Mouse (Mus musculus) thymus, adult 18-20 months (tissue): Measurements from ENCODE around the gene Rasgef1b.
A peak's percentile ranks its signal among the peaks of the same experiment; 100 is the strongest.

Experiments used
- DNase-seq, 2 experiments: peaks; one replicate each; pipeline ENCODE4 v3.0.0; 2022; ENCODE audit warnings: mixed read lengths in 2 of 2

Gene Rasgef1b

DNA sequence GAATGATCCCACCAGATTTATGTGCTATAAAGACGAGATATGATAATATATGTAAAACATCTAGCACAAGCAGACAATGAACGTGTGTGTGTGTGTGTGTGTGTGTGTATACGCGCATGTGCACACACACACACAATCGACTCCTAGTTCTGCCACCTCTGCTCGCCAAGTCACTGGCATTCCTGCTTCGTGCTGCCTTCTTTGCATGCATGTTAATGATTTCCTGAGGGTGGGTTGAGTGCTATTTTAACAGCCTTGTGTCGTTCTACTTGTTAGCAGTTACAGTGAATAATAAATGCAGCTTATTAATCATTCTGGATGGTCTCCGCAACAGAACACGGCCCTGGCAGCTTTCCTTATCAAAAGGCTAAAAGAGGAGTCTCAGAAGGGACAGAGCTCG lies 129.5 kb downstream of the Rasgef1b start:
- DNase-seq: no peak

DNA sequence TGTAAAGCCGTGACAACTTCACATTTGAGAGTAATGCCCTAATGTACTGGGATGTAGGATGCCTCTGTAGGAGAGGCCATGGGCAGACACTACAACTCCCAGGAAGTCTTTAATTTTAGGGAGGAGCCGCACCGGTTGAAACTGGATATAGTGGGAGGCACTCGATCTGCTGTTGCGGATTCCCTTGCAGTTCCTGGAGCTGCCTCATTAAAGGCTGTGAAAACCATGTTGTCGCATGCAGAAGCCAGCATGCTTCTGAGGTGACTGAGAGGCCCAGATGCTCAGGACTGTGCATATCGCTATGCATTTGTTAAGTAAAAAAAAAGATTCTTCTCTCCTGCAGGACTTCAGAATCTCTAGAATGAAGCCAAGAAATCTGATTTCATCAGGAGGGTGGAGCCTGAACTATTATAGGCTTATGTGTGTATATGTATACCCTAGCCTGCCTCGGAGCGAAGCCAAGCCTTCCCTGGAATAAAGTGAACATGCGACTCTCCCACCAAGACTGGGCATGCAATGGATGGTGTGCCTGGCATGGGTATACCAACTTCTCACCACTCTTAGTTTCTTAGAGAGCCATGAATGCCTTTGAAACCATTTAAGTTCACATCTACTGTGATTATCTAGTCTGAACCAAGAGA lies 130.3 kb downstream of the Rasgef1b start:
- no peak for DNase-seq

DNA sequence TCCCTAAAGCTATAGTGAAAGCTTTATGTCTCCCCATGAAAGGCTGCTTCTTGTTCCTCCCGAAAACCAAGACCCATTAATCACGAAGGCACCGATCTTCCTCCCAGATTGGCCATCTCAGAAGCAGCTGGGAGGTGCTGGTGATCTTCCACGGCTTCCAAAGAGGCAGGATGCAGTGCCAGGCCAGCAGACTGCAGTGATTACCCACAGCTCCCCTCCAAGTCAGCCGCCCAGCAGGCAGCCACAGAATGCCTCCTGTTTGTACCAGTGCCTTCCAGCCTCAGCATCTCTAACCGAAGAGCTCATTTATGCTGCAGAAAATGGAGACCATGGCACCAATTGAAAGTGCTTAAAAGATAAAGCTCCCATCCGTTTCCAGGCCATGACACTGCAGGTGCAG lies 131.2 kb downstream of the Rasgef1b start:
- no peak for DNase-seq

DNA sequence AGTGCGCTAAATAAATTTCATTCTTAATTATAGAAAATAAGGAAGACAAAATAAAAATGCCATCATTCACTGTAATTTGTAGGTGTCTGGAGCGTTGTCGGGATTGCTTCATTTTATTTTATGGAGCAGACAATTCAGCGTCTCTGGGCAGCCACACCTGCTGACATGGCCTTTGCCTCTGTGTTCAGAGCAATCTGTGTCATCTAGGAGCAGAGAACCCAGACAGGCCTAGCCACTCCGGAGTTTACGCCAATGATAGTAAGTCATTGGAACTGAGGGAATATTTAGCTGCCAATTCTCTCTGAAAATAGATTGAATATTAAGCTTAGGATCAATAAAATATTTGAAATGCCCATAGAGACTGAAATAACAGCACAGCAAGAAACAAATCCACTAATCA lies 137.5 kb downstream of the Rasgef1b start:
- no peak for DNase-seq

DNA sequence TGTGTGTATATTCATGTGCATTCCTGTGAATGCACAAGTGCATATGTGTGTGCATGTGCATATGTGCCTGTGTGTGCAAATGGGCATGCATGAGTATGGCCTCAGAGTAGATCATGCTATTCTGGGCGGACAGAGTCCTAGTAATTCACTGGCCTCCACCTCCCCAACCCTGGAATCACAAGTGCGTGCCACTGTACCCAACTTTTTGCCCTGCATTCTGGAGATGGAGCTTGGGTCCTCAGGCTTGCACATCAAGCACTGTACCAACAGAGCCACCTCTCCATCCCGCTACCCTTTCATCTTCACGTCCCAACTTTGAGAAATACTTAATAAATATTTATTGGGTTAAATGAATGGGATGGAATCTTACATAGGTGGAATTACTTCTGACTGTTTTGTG lies 138.3 kb downstream of the Rasgef1b start:
- no peak for DNase-seq

DNA sequence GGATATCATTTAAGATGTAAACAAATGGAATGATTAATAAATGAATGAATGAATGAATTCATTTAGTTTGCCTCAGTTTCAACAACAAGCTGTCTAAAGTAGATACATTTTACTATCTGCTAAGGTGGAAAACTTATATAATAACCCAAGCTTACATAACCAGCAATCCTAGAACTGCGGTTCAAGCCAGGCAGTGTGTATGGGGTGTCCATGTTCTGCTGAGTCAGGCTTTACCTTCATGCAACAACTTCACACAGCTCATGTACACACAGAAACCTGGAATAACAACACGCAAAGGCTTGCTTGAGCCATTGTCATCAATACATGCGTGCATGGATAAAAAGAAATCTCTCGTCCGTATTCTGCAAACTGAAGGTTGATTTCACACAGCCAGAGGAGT lies 140.9 kb downstream of the Rasgef1b start:
- no peak for DNase-seq

DNA sequence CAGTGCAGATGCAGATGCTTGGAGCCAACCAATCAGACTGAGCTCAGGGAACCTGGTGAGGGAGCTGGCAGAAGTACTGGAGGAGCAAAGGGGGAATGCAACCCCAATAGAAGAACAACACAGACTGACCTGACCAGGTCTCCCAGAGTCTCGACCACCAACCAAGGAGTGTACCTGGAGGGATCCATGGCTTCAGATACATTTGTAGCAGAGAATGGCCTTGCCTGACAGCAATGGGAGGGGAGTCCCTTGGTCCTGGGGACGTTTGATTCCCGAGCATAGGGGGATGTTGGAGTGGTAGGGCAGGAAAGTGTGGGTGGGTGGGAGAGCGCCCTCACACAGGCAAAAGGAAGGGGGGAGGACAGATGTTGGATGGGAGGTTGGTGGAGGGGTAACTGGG lies 141.3 kb downstream of the Rasgef1b start:
- no peak for DNase-seq

DNA sequence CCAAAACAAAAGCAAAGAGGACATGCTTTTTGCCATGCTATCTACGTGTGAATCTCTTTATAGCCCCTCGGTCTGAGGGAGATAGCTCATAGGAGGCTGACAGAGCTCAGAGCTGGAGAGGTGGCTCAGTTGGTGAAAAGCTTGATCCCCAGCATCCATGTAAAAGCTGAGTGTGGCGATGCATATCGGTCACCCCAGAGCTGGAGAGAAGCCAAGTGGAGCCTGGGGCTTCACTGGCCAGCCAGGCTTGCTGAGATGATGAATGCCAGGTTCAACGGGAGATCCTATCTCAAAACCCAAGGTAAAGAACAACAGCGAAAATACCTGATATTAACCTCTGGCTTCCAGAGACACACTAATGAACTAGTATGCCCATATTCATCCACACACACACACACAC lies 142.6 kb downstream of the Rasgef1b start:
- no peak for DNase-seq

DNA sequence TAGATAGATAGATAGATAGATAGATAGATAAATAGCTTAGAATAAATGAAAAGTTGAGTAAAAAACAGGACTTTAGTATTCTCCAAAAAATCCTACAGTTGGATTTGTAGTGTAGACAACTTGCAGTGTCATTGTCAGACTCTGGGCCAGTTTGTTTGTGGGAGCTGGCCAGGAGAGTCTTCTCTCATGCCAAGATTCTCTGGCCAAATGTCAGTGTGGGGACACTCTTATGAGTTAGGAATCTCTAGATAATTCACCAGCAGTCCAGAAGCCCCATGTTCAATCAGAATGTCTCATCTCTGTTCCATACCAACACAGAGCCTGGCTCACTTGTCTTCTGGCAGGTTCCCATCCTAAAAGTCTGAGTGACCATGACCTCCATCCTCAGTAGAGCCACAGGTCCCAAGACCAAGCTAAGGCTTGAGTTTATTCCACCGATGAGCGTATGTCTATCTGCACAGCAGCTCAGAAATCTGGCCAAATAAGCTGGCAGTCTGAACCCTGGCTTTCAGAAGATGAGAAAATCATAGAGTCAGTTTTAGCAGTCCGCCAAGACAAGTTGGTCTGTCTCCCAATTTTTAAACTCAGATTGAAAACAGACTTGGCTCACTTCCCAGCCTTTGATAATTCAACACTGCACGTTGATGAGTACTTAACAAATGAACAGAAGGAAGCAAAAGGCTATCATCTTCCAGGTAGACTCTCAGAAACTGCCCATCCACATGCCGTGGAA lies 143.5 kb downstream of the Rasgef1b start:
- no peak for DNase-seq

DNA sequence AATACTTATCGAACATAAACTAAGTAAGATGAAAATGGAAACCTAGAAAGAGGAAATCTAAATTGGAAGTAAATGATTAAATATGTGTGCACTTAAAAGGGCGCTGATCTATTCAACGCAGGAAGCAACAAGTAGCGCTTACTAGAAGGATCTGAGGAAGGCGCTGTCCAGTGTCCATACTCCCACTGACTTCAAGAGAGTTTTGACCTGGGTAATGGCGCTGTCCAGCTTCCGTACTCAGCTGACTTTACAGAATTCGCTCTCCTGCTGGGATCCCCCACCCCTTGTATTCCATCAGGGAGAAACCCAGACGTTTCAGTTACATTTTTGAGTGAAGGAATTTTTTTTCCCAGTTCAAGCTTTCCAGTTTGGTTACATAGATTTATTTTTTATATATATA lies 144.6 kb downstream of the Rasgef1b start:
- no peak for DNase-seq

DNA sequence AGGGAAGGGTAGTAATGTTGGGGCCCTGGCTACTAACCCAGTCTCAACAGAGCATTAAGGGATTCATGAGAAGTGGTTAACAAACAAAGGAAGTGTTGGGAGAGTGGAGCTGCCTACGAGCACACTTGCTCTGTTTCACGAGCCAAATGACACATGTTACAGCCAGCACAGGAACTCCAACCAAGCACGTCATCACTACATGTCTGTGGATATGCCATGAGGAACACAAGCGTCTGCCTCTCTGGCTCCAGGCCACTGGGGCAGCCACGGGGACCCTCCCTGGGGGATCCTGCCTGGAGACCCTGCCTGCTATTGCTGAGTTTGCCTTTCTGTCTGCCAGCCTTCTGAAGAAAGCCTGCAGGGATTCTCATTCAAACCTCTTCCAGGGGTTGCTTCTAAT lies 146.8 kb downstream of the Rasgef1b start:
- DNase-seq: no peak

DNA sequence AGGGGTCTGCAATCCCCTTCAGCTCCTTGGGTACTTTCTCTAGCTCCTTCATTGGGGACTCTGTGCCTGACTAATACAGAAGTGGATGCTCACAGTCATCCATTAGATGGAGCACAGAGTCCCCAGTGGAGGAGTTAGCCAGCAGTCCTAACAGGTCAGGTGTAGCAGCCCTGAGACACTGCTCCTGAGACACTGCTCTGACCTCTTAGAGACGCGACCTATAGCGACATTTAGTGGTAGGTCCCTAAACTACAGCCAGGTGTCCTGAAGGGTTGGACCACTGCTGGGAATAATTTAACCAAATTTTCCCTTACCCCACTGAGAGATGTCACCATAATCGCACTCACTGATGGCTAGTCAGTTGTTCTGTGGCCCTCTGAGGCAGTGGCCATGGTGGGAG lies 150.2 kb downstream of the Rasgef1b start:
- peak in 1 of 2 experiments; percentile 3 for DNase-seq

DNA sequence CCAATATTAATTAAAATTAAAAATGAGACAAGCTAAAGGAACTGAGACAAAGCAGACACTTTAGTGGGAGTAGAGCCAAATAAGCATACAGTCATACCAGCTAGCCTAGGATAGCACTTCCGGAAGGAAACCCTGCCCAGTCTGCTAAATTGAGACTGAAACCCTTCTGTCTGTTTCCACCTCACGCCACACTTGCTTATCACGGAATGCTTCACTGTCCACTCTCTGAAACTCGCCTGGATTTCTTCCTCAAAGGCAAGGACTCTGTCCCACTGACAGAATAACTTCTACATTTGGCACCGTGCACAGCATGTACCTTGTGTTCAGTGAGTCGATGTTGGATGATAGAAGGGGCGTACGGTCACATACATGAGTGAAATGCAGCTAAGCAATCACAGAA lies 153.0 kb downstream of the Rasgef1b start:
- DNase-seq: no peak

DNA sequence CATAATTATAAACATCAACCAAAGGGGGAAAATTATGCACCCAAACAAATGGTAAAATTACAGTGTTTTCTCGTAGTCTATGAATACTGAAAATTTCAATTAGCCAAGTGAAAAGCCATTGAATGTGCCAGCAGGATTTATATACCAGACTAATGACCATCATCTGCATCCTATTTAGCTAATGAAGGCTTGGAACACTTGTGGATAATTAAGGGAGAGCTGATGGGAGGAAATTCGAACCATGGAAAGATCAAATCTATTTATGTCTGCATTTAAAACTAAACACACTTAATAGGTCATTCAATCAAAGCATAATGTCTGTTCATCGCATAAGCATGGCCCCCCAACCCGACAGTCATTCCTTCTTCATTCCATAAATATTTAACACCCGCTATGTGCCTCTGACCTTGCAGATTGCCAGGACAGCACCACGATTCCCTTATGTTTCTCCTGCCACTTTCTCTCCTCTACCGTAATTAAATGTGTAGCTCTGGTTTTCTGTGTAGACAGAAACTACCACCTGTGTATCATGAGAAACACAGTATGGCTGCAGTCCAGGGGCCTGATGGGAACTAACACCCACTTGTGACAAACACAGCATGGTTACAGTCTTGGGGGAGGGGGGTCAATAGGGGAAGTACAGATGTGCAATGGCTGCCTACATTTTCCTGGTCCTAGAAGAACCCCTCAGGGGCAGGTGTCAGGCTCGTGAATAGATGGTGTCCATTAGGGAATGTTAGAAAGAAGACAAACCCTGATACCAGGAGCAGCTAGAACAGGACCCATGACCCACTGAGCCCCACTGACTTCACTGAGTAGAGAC lies 164.2 kb downstream of the Rasgef1b start:
- DNase-seq: no peak

DNA sequence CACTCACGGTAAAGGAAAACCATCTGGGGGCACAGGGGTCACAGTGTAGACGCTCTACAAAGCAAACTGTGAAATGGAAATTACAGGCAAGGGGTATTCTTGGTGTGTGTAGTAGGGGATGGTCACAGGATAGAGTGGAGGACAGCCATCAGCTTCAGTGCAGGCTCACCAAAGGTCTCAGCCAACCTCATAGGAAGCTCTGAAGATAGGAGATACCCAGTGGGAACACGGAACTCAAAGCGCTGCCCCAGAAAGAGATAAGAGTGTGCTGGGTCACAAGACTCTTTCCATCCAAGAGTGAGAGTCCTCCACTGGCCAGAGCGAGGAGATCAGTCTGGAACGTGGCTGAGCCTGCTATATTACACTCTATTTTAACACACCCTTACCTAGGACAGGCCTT lies 166.8 kb downstream of the Rasgef1b start:
- no peak for DNase-seq

DNA sequence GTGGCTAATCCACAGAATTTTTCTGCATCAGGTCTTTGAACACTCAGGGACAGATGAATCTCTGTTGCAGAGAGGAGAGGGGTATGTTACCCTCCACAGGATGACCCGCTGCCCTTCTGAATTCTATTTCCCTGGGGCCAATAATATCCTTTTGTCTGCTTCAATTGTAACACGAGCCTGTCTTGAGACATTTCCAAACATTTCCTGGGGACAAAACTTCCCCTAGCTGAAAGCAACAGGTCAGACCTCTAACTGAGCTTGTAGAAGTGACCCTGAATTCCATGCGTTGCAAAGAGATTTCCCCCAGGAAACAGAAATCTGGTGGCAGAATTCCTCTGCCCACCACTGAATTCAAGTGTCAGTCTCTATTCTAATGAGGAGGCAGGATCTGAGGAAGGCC lies 169.1 kb downstream of the Rasgef1b start:
- DNase-seq: no peak

DNA sequence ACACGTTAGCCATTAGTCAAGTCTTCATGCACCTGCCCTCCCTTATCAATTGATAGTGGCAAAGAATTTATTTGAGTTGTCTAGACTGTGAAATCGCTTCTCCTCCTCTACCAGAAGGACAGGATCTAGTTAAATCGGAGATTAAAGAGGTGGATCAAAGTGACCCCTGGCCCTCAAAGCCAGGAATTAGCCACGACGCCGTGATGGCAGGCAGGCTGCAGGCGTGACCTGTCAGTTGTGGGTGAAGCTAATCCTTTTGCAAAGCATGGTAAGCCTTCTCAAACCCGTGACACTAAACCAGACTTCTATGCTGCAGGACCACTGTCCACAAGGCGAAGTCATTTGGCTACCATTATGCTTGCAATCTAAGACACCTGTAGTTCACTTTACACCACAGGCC lies 170.6 kb downstream of the Rasgef1b start:
- DNase-seq: no peak

DNA sequence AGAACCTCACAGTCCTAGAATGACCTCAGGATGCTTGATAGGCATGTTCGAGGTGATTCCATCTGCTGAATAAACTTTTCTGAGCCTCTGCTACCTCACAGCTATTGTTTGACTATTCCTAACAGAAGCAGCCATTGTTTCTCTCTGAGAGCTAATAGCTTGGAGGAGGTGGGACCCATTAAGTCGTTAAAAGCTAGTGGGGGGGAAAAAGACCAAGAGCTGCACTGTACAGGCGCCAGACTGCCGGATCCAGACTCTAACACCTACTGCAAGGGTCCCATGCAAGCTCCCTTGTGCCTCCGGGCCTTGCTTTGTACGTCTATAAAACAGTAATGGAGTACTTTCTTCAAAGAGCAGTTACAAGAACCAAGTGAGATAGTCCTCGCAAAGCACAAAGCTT lies 176.2 kb downstream of the Rasgef1b start:
- no peak for DNase-seq

DNA sequence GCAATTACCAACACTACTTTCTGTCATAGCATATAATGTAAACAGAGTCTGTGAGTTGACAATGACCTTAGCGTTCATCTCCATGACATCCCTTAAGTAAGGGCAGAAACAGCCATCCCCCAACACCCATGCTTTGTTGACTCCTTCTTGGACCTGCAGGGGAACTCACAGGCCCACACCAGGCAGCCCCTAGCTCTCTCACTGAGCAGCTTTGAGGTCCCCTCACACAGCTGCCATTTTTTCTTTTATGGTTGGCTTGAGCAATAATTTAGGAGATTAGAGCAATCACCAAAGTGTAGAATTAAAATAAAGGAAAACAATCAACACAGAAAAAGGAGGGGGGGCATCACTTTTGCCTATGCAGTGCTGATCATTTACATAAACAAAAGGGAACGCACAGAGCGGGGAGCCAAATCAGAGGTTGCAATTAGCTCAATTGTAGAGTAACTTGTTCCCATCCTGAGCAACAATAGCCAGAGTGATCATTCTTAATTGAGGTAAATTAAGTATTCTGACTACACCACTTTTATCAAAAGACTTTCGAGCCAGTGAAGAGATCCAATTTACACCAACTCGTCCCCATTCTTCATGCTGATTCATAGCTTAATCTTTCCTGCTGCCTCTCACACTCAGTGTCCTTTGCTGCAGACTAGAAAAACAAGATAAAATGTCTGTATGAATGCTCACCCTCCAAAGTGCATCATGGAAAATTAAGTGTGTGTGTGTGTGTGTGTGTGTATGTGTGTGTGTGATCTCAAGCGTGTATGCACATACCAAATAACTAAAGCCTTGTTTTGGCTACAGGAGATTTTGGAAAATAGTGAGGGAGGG lies 184.0 kb downstream of the Rasgef1b start:
- DNase-seq: no peak

DNA sequence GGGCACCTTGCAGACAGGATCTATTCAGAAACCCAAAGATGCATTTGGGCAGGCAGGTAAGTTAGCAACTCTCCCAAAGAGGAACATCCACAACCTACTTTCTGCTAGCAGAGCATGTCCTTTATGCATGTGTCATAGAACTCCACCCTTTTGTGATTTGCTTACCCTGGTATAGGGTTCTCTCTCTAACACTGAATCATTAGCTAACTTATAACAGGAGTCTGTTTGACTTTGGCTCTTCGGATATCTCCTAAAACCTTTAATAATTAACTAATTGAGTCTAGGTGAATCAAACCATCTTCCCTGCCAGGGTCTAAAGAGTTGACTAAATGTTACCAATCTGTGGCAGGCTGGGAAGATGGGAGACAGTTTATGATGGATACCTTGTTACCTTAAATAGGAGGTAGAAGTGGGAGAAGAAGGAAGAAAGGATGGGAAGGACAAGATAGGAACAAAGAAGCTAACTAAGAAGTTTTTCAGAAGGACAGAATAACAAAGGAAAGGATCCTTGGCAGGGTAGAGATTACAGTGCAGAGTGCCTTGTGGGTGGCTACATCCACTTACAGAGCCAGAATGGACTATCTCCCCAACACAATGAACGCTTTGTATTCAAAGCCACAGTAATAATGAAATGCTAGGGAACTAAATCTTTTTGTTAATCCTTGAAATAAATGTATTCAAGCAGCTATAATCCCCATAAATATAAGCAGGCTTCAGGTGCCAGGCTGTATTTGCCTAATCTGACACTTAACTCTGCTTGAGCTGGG lies 186.7 kb downstream of the Rasgef1b start:
- no peak for DNase-seq

DNA sequence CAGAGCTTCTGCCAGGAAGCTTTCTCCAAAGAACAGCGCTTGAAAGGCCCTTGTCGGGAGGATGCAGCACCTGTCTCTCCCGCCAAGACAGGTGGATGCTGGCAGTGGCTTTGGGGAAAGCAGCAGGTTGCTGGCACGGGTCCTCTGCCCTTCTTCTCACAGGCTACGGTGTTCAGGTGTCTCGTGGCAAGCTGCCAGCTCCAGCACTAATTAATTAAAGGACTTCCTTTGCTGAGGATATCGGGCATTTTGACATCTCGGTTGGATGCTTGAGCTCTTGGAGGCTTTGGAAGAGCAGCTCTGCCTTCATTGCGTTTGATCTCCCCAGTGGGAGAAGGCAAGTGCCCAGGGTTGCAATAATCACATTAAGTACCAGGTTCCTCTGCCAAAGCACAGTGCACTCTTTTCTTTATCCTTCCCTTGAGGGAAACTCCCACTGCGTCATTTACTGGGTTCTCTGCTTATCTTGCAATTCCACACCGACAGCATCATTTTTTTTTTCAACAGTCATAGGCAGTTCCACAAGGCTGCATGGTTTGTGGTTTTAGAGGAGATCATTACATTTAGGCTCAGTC lies 187.5 kb downstream of the Rasgef1b start:
- no peak for DNase-seq

DNA sequence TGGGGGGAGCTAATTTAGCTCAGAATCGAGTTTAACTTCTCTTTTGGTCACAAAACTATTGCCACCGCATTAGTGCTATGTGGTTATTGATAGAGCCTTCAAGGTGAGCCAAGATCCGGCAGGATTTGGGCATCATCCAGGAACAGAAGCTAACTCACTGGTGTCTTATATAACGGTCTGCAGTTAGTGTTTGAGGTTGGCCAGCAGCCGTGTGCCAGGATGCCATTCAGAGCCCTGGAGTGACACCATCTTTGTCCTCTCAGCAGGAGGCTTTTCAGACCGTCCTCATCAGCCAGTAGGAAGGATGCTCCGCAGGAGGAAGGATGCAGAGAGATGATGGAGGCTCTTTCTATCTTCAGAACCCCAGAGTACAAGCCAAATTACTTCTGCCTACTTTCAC lies 195.4 kb downstream of the Rasgef1b start:
- no peak for DNase-seq
